Mouse (Mus musculus) spleen, adult 2 months (tissue): ENCODE data around the gene Pacrg.

Experiments used
- CTCF ChIP-seq: fragments of 200-500 bp; IDR thresholded peaks from 2 replicates; pipeline ENCODE4 v1.5.1; 2011; ENCODE audit warnings: mild to moderate bottlenecking, inconsistent platforms; ENCODE audit not compliant: insufficient read depth, insufficient read length, insufficient replicate concordance; ENCODE audit errors: extremely low read depth
- POLR2A ChIP-seq: fragments of 200-500 bp; IDR thresholded peaks from 2 replicates; pipeline ENCODE4 v1.6.1; 2011; ENCODE audit warnings: low read depth, low read length, inconsistent platforms

- TF ChIP-seq POLR2A (no peak), CTCF (no peak)
These were observed 63.6 kb downstream of the Pacrg start for GRCm38 (mm10) chr17:10776503-10776902.
